Mouse (Mus musculus): Measurements from ENCODE around the gene Nod2.

Gene Nod2

DNA sequence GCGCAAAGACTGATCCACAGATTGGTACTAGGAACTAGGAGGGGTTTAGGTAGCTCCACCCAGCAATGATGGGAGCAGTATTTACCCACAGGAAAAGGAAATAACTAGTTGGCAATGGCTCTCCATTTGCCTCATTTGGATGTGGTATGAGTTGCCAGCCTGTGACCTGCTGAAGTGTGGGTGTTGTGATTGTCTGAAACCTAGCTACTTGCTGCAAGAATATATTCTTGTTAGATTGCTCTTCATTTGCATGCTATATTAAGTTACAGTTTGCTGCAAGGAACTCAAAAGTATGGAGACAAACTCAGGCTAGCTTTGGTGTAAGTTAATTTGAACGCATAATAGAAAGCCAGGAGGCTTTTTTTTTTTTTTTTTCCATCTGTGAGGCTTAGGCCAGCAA lies 33.5 kb downstream of the Nod2 start:
- no peak for DNase-seq

DNA sequence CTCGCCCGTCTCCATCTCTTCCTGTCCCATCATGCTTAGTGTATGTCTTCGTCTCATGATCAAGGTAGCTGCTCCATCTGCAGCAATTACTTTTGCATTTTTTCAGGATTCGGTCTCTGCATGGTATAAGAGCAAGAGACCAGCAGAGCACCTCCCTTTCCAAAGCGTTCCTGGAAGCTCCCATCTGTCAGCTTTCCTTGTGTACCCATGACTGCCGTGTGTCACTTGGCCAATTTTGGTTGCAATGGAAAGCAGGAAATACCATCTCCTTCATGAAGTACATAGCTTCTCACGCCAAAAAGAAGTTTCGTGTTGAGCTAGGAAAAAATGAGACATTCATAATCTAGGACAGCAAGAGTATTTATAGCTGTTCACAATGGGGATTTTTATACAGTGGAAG lies 33.9 kb downstream of the Nod2 start:
- DNase-seq, result peak in 1 of 2 experiments; percentile 13

DNA sequence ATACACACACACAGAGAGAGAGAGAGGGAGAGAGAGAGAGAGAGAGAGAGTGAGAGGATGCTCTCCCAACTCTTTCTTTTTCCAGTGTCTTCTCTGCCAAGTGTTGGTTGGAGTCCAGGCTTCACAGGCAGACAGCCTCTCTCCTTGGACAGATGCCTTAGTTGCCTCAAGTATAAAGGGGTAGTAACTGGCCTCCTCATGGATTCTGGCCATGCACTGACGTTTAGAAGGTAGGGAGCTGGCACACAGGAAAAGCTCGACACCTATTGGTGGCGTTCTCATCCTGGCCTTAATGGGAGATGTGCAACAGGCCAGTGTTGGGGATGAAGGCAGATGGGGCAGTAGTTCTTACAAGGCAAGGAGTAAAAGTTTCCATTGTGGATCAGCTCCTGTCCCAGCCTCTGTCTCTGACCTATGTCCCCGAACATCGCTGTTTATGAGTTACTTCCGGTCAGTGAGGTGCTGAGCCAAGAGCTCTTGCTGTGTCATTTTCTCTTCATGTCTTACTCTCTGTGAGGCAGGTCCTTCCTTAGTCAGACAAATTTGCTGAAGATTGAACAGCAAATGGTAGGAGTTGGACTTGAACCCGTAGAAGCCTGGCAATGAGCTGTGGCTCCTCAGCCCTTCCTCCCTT lies 36.7 kb downstream of the Nod2 start:
- peak in 1 of 2 experiments; percentile 40 for DNase-seq

DNA sequence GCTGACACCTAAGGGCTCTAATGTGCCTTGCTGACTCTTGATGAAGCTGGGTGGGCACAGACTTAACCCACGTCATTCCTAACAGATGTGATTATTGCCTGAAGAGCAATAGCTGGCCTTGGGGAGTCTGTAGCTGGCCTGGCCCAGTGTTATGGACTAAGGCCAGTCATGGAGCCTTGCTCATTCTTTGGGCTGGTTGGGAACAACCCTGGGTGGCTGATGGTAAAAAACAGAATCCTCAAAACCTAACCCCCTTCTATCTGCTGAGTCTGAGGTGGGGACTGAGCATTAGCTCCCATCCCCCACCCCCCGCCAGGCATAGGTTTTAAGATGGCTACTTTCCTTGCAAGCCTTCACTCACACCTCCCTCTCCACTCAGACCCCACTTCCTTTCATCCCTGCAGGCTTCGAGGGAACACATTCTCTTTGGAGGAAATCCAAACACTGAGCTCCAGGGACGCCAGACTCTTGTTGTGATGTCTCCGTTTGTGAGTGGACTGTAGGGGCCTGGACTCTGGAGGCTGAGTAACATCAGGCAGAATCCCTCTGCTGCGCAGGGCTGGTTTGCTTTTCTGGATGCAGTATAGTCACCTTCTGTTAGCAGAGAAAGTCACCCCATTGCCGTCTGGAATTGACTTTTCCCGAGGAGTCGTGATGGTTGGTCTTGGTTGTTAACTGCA lies 39.3 kb downstream of the Nod2 start:
- no peak for DNase-seq

DNA sequence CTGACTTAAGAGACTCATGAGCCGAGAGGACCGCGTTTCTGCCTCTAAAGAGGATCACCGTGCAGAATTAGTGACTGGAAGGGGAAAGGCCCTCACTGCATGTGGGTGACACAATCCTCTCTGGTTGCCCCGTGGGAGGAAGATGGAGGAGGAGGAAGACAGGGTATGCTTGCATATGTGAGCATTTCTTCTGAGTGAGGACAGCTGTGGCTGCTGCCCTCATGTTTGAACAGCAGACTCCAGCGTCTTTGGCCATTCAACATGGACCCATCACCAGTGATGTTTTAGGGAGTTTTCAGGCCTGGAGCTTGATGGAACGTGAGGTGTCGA lies 39.8 kb downstream of the Nod2 start:
- DNase-seq, result no peak

DNA sequence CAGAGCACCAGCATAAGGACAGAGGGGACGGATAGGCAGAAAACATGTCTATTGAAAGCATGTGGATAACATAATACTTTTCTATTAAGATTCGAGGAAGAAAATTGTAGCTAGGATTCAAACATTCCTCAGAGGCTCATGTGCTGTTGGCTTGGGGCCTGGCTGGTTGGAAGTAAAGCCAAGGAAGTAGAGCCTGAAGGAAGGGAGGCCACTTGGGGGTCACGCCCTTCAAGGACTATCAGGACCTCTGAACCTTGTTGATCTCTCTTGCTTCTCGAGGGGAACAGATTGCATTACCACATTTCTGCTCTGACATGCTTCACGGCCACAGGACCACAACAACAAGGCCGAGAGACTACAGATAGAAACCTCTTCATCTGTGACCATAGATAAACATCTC lies 42.0 kb downstream of the Nod2 start:
- DNase-seq, result no peak

DNA sequence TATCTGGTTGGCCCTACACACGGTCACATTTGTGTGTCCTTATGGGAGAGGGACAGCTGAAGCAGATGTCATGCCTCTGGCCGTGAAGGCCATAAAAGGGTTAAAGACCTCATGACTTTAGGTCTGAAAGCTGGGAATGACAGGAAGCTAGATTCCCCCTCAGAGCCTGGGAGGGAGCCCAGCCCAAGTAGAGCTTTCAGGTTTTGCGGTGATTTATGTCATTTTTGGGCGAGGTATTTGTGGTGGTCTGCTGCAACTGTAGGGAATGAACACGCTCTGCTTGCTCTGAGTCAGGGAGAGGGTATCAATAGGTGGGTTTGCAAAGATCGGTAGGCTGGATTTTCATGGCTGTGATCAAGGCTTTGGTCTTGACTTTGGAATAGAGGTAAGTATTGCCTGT lies 42.8 kb downstream of the Nod2 start:
- no peak for DNase-seq

DNA sequence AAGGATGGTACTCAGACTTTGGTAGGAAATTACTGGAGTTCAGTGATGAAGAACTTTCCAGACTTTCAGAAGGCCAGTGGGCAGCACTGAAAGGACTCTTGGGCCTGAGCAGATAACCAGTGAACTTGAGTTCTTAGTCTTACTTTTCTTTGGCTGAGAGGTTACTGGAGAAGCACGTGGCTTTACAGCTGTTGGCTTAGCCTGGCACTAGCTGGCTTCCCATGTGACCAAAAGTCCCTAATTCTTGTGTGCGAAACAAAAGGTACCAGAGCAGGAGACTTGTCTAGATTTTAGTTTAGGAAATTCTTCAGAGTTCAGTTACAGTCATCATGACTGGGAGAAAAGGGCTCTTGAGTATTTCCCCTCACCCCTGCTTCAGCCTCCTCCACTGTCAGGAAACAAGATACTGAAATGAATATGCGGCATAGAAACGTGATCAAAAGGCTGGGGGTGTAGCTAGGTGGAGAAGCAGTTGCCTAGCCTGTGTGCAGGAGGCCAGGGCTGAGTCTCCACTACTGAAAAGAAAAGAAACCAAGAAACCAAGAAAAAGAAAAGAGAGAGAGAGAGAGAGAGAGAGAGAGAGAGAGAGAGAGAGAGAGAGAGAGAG lies 44.3 kb downstream of the Nod2 start:
- DNase-seq, result no peak

DNA sequence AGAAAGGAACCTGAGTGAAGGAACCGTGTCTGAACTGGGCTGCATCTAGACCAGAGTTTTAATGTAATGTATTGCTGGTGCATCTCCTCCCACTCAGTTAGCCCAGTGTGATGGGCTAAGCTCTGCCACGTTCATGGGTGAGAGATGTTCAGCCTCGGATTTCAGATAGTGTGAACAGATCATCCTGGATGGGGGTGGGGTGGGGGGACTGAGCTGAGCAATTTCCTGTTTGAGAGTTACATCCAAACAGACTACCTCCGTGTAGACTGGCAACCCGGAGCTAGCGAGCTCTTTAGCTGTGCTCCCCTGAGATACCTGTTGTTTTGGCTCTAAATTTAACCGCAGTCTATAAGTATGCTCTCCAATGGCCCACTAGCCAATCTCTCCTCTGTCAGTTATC lies 44.8 kb downstream of the Nod2 start:
- no peak for DNase-seq

DNA sequence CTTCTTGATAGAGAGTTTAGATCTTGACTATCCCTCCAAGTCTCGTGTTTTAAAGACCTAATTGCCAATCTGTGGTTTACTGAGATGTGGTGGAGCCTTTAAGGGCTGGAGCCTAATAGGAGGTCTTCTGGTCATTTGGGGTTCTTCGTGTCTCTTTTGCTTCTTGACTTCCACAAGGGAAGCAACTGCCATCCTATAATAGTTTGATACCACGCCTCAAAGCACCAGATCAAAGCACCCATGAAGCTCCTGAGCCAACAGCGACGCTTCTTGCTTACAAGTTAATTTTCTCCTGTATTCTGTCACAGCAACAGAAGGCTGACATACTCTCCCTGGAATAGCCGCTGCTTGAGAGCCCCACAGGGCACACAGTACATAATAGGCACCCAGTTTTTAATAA lies 45.8 kb downstream of the Nod2 start:
- no peak for DNase-seq

DNA sequence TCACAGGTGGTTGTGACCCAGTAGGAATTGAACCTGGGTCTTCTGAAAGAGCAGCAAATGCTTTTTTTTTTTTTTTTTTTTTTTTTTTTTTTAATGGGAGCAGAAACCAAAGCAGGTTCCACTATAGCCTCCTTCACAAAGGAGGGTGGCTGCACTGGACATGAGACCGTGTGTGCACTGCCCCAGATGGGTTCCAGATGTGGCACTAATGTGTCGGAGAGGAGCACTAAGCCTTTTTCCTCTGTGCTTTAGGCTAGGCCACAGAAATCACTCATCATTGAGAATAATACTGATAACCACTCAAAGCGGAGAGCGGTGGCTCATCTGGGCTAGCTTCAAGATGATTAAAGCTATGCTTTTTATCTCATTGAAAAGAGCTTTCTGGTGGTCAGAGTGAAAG lies 46.3 kb downstream of the Nod2 start:
- DNase-seq, result no peak

DNA sequence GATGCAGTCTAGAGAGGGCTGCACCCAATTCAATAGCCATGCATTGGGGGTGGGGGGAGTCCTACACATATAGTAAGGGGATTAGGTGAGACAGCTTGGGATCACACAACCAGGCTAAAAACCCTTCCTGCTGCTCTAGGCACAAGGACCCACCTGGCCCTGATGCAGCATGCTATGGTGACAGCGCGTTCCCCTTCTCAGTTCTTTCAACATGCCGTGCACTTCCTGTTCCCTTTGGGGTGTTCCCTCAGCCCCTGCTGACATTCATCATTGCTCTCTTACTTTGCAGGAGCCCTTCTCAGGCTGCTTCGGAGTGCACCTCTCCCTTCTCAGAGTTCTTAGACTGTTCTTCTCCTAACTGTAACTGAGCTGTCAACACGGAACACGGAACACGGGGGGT lies 47.2 kb downstream of the Nod2 start:
- peak; percentile 40 for DNase-seq

DNA sequence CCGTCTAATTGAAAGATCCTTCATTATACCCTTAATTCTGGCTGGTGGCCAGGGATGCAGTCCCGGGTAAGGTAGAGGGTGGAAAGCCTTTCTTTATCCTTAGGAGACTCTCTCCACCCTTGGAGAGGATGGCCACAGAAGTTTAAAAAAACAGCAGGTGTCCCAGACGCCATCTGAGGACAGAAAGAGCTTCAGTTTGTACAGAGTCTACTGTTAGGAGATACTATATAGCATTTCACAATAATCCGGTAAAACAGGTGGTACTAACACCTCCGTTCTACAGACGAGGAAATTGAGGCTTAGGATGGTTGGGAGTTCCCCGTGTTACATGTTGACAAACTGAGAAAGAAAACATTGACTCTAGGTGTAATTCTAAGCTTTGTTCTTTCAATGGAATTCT lies 49.1 kb downstream of the Nod2 start:
- DNase-seq, result no peak

DNA sequence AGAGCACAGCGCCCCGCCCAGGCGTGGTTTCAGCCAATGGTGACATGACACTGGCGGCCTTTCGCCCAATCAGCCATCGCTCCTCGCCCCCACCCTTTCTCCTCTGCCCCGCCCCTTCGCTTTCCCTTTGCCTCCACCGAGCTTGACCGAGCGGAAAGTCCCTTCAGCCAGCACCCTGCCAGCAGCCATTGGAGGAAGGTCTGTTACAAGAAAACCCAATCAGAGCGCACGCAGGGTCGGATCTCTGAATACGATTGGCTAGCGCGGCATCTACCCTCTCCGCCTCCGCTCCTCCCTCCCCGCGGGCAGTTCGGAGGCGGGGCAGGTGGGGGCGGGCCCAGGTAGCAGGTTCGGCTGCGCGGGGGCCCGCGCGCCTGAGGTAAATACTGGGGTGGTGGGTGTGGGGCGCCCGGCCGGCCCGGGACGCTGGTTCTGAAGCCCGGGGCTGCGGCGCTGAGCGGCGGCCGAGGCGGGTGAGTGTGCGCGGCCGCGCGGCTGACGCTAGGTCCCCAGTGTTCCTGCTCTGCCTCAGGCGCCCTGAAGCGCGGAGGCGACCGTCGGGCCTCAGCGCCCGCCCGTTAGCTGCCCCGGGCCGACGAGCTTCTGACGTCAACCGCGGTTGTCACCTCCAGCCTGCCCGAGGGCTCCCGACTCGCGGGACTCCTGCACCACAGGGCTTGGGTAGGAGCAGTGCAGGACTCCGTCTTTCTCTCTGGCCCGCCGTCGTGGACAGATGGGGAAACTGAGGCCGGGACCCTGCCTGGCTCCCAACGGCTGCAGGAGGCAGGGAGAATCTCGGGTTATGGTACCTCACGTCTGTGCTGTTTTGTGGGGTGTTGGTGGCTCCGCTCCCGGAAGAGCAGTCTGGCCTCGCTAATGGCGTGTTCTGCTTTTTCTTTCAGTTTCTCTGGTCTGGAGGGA lies 49.9 kb downstream of the Nod2 start, which contains the start of gene Cyld:
TSS of gene Cyld (plus strand) at position 308 of the 921 bp plus-strand sequence.
- DNase-seq, result peak; percentile 99

DNA sequence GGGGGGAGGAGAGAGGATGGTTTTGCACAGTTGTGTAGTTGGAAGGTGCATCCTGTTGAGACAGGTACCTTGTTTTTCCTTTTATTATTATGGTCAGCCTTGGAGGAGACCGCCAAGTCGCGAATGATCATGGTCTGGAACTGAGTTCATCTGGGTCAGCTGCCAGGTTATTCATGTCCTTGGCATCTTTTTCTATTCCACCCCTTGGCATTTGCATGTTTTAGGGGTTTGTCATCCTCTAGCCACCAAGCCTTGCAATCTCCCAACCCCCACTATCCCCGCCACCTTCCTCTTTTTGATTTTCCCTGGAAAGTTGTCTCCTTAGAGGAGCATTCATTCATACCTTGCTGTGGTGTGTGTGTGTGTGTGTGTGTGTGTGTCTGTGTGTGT lies 50.5 kb downstream of the Nod2 start:
- peak in 1 of 2 experiments; percentile 17 for DNase-seq

DNA sequence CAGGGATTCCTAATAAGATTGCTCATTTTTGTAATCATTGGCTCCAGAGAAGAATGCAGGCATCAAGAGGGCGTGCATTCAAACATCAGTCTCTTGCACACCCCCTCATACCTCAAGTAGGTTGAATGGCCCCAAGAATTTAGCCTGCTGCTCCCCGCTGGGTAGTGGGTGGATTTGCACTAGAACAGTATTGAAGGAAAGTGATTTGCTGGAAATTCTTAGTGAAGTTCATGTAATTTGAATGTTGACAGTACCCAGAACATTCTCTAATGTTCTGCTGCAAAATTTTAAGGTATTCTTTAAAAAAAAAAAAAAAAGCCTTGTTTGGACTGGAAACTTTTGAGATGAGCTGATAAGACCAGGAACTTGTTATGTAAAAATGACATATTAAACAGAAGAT lies 50.9 kb downstream of the Nod2 start:
- DNase-seq, result no peak

DNA sequence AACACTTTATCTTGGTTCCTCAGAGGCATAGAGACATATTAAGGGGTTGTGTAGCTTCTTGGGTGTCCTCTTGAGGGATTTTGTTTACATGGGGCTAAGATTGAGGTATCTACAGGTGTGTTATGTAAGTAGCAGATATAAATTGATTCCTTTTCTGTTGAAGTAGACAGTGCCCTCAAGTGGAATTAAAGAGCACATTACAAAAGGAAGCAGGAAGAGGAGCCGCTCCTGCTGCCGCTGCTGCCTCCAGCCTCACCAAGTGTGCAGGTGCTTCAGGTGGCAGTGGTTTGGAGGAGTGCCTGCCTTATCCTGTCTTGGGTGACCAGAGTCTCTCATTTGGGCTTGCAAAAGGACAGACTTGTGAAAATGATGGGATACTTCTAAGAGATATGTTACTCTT lies 54.5 kb downstream of the Nod2 start:
- no peak for DNase-seq

DNA sequence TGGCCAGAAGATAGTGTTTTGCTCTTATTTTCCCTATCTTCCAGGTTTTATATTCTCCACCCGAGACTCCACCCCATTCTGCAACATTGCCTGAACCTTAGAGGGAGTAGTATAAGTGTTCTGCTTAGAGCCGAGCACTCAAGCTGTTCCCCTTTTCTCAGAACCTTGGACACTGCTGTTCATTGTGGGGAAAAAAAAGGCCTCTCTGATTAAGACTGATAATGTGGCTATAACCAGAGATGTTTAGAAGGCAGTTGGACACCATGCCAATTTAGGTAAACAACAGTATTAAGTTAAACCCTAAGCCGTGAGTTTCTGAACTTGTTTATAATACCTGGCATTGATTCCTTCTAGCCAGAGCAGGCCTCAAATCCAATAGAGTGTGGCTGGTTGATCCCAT lies 55.7 kb downstream of the Nod2 start:
- no peak for DNase-seq

DNA sequence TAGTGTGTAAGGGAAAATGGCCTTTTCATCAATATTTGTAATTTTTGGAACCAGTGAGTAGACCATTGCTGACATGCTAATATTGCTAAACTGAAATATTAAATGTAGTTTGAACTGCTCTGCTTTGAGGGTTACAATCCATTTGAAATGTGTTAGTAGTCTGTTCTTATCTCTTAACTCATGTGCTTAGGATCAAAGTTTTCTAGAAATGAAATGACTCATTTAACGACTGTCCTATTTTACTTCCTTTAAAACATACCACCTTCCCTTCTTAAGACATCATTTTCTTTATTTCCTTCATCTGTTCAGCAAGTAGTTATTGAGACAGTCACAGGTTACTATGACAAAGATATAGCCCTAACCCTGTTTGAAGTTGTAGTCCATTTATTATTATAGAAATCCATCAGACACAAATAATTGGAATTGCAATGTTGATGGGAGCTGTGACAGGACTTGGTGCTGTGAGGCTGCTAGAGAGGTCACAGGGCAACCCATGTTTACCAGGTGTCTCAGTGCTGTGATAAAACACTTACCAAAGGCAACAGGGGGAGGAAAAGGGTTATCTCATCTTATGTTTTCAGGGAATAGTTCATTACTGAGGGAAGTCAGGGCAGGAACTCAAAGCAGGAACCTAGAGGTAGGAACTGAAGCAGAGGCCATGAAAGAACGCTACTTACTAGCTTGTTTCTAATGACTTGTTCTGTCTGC lies 76.3 kb downstream of the Nod2 start:
- no peak for DNase-seq

Data from lung, postnatal 4 days (tissue).